Mouse (Mus musculus) lung, postnatal 25 days (tissue): Measurements from ENCODE around the gene Uhrf2.
"Not testable (repeated sequence)": the region's sequence is repeated elsewhere in the genome, so short reads cannot be mapped to it uniquely, and the experiment has no call there.

Experiments
- DNase-seq: peaks from one replicate; pipeline ENCODE4 v3.0.0; 2022; ENCODE audit warnings: low spot score

The Uhrf2 gene

GRCm38 (mm10) chr19:30029894-30030635 is at the start of gene Uhrf2:
Gene Uhrf2 (plus strand): TSS chr19:30030513.
- DNase-seq: peak; percentile 96

- DNase-seq: no peak
Measured at GRCm38 (mm10) chr19:29984208-29985005, 45.9 kb upstream of the Uhrf2 start.

- DNase-seq: no peak
Measured at GRCm38 (mm10) chr19:29986464-29987091, 43.7 kb upstream of the Uhrf2 start.

- DNase-seq: no peak
Measured at GRCm38 (mm10) chr19:30000406-30001365, 29.6 kb upstream of the Uhrf2 start.

GRCm38 (mm10) chr19:30001550-30001949 is 28.8 kb upstream of the Uhrf2 start:
- DNase-seq: no peak

- no peak for DNase-seq
Measured at GRCm38 (mm10) chr19:30003621-30004020, 26.7 kb upstream of the Uhrf2 start, which contains the start of gene Trpd52l3. Gene Trpd52l3 (plus strand): TSS chr19:30003790.

GRCm38 (mm10) chr19:30006371-30006770 is 23.9 kb upstream of the Uhrf2 start:
- no peak for DNase-seq

GRCm38 (mm10) chr19:30010520-30011296 is 19.6 kb upstream of the Uhrf2 start:
- no peak for DNase-seq

- DNase-seq: no peak
Measured at GRCm38 (mm10) chr19:30014331-30014730, 16.0 kb upstream of the Uhrf2 start.

GRCm38 (mm10) chr19:30016156-30016555 is 14.2 kb upstream of the Uhrf2 start:
- no peak for DNase-seq

GRCm38 (mm10) chr19:30023419-30023818 is 6.9 kb upstream of the Uhrf2 start:
- DNase-seq: not testable (repeated sequence)

GRCm38 (mm10) chr19:30029002-30029710 is 1.2 kb upstream of the Uhrf2 start:
- DNase-seq: no peak

GRCm38 (mm10) chr19:30030636-30031467 is 539 bp downstream of the Uhrf2 start:
- no peak for DNase-seq

- DNase-seq: no peak
Measured at GRCm38 (mm10) chr19:30031468-30031931, 1.2 kb downstream of the Uhrf2 start.

GRCm38 (mm10) chr19:30032206-30032605 is 1.9 kb downstream of the Uhrf2 start:
- no peak for DNase-seq

- no peak for DNase-seq
Measured at GRCm38 (mm10) chr19:30035361-30035760, 5.0 kb downstream of the Uhrf2 start.

- no peak for DNase-seq
Measured at GRCm38 (mm10) chr19:30043691-30044090, 13.4 kb downstream of the Uhrf2 start.

- DNase-seq: no peak
Measured at GRCm38 (mm10) chr19:30044630-30045029, 14.3 kb downstream of the Uhrf2 start.

- DNase-seq: no peak
Measured at GRCm38 (mm10) chr19:30045857-30046256, 15.5 kb downstream of the Uhrf2 start.
